Mouse (Mus musculus): ENCODE measurements at regions not wholly inside any gene's neighbourhood (a gene's known extent, or its start where the extent isn't known, plus 50 kb on each side); places are given as distances from the start of the nearest gene placed in this dataset.

DNA sequence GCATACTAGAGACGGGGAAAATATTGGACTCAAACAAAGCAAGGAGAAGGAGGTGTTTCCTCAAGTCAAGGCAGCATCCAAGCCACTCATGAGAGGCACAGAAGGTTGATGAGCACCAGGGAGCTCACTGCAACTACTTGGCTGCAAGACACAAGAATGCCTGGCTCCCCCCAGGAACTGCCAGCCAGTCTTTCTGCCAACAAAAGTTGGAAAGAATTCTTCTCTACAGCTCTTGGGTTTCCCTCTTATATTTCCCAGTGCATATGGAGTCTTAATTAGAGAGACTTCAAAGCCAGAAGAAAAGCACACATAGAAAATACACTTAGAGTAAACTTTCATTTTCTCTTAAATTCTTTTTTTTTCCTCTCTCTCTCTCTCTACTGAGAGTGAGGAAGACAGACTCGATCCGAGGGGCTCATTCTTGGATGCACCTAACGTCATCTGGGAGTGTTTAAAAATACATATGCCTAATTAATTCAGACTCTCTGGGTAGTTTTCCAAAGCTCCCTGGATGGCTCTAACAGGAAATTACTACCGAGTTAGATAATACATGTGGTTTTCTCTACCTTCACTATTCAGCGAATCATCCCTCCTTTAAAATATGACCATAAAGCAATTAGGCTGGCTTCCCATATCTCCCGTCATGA, 222.7 kb downstream of the Fam84b start:
- no peak for DNase-seq

DNA sequence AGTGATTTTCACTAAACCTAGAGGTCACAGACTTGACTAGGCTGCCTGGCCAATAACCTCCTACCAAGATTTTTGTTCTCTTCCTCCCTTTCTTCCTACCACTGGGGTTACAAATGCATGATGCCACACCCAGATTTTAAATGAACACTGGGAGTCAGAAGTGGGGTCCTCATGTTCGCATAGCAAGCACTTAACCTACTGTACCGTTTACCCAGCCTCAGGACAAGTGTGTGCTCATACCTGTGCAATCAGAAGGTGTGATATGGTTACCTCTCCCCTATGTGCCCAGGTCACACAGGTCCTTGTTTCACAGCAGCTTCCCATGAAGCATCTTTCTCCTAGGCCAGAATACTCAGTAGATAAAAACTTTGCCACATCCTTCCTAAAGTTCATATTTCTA, 234.8 kb downstream of the Fam84b start:
- no peak for DNase-seq

DNA sequence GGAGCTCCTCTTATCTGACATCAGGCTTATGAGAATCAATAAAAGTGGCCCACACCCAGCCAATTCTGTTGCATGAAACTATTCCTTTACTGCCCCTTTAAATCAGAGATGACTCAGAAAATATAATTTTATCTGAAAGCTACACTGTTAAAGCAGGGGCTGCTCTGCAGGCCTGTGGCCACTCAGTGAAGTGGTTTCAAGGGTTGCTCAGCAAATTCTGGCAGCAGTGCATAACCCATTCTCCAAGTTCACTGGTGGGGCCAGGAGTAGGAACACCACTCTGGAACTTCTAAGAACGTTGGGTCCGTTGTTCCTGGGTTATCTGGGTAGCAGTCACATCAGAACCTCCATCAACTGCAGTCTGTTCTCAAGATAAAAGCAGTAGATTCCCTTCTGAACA, 236.2 kb downstream of the Fam84b start:
- DNase-seq: no peak

DNA sequence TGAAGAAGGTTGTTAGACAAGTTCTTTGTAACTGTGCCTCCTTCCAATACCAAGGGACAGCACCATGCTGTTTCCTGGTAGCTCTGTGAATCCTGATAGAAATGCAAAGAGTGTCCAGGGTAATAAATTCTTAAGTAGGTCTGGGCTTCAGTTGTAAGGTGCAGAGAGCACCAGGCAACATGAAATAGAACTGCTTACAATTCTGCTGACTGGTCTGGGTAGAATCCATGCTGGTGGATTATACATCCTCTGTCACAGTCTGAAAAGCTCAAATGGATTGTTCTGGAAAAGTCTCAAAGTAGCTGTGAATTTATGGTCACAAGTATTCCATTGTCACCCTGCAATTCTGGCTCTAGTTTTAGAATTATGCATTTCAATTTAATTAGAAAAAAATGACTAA, 251.7 kb downstream of the Fam84b start:
- DNase-seq: no peak

DNA sequence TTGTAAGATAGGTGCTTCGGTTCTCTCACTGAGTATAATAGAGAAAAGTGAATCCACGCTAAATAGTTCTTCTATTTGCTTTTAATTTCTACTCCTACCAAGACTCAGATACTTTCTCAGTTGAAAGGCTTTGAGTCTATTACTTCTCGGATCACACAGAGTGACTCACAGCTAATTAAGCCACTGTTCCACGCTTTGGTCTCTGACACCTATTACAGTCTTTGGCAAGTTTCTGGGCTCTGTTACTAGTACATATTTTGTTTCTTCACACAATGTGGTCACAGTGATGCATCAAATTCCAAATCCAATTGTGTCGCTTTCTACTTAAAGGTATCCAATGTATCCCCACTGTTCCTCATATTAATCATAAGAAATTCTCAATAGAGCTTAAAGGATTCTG, 276.5 kb downstream of the Fam84b start:
- no peak for DNase-seq

DNA sequence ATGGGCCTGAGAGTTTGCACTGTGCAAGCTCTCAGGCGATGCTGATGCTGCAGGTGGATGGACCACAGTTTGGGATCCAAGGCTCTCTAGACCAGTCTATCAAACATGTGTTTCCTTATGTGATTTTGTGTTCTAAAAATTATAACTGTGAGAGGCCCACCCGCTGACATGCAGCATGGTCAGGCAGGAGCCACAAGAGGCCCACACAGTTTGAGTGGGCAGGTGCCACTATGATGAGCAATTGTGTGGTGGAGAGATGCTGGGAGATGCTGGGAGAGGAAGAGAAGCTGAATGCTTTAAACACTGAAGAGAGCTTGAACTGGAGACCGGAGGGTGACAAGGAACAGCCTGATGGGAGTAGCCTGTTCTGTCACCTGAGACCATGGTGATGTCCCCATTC, 287.3 kb downstream of the Fam84b start:
- no peak for DNase-seq

DNA sequence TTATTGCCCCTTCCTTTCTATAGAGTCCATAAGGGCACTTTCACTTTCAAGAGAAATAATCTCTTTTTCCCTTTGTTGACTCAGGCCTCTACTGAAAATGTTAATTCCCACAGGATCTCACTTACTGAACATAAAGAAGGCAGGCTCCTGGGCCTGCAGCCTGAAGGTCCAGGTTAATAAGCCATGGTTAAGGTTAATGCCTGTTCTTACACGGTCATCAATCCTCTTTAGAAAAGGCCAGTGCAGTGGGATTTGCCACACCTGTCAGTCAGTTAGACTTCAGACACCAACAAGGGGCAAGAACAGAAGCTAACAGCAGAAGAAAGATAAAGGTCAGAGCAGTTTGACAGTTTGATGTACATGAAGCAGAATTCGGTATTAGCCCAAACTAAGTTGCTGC, 288.6 kb downstream of the Fam84b start:
- no peak for DNase-seq

DNA sequence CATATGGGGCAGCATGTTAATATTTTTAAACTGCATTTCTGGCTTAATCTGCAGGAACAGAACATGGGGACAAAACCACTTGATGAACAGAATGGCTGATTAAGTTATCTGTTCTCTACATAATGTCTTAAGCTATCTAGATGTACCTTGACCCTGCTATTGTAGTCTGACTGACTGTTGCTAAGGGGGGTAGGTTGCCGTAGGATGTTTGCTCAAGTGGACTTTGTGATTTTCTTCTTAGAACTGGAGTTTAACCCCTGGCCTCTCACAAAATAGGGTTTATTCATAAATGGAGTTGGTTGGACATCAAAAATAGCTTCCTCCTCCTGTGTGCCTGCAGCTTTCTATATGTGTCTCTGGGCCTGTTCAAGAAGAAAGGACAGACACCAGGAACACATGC, 292.9 kb downstream of the Fam84b start:
- DNase-seq: no peak

DNA sequence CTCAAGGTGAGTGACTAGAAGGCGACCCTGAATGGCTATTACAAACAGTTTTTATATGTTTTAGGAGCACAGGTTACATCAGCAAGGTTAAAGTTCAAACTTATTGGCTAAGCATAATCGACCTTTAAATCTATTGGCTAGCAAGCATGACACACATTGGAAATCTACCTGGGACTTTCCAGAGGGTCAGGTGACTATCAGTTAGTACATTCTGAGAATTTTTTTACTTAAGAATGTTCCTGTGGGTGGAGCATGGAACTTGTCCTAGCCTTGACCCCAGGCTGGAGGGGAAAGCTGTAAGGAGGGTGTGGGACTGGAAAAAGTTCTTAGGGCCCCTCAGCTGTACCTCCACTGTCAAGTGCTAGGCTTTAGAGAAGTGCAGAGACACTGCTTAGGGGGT, 297.9 kb downstream of the Fam84b start:
- DNase-seq: no peak

DNA sequence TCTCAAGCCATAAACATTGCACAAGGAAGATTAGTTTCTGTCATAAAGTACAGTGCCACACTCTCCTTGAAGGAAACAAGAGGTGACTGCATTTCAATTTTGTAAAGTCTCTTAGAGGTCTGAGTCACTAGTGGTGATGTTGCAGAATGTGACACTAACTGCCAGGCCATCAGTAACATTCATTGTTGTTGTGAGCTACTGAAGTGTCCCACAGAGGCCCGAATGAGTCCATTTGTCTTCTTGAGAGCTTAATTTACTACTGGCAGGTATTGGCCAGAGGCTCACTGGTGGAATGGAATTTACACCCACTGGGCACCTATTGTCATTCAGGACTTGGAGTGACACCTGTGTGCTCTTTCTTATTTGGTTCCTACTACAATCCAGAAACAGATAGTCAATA, 299.0 kb downstream of the Fam84b start:
- DNase-seq: no peak

DNA sequence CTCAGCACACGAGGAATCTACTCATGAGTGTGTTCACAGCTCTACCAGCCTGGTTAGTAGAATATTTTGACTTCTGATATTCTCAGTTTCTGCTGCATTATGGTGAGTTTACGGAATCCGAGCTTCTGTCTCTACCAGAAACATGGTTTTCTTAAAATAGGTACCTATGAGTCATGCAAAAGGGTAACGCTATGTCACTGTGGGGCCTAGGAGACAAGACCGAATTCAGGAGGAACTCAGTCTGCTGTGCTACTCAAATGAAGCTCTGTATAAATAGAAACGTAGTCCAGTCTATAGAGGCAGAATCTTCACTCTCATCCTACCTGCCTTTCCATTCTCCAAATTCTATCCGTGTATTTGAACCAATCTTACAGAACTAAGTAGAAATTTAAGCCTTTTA, 305.5 kb downstream of the Fam84b start:
- DNase-seq: no peak

DNA sequence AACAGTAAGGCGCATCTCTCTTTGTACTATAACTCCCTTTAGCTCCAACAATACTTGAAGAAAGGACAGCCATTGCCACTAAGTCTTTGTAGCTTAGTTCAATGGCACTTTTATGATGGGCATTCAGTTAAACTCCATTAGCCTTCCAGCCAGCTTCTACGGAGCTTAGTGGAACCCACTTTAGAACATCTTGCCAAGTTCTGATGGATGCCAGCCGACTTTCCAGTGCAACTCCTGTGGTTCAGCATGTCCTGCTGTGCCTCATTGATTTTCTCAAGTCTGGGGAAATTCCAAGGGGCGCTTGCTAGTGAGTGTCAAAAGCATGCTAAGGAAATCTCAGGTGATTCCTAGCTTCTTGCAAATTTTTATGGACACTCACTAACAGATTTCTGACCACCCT, 316.4 kb downstream of the Fam84b start:
- DNase-seq: no peak

DNA sequence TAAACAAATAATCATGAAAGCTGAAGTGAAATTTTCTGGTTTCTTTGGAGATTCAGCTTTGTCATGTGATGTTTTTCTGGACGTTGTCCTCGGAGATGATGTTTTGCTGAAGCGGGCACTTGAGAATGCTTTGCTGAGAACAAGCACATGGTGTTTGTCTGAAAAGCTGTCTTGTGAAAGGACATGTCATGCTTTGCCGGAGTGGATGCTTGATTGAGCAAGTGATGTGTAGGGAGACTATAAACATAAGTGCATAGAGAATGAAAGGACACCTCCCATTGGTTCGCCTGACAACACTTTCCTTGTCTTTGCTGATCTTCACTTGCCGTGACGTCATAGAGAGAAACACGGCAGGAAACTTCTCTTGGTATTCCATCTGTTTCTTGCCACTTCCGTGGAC, 318.9 kb downstream of the Fam84b start:
- no peak for DNase-seq

DNA sequence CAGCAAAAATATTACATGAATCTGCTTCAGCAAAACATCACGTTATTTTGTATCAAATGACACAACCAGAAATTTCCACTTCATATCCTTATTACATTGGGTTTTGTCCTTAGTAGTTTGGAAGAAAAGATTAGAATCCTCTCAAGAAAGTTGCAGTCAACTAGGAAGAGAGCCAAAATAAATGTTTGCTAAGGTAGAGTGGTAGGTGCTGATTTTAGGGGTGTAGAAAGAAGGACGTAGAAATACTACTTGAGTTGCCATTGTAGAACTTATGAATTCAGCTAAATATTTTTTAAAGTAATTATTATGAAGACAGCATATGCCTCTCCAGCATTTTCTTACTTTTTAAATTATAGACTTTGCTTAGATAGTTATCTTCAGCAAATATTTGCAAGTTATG, 336.8 kb downstream of the Fam84b start:
- DNase-seq: no peak

DNA sequence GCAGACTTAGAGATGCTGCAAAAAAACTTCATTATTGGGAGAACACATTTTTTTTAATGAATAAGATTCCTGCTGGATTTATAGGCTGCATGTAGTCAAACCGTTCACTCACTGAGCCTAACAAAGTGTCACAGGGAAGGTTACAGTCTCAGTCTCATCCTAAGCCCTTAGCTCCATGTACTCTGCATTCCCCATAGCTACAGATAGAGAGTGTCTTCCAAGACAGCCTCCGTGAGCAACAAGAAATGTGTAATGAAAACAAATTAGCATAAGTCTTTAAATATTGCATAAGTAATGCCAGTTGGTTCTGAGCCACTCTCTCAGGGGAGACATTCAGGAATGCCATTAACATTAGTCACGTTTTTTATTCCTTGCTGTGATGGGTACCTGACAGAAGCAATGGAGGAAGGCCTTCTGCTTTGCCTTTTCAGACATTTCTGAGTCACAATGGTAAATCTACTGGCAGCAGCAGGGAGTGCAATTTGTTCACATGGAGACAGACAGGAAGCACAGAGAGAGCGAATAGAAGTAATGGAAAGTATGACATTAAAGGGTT, 376.7 kb downstream of the Fam84b start:
- no peak for DNase-seq

DNA sequence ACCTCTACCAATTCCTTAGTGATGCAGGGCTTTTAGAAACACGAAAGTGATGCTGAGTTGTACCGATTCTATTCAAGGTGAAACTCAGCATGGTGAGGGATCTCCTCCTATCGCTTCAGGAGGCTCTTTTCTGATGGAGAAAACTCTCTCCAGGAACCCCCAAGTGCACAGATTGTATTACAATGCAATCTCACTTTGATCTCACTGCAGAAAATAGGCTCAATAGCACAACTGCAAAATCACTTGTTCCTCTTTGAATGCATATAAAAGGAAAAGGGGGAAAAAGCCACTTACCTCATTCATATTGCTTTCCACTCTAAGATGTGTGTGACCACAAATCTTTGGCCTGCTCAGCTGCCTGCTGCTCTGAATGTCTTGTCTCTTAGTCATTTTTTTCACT, 378.5 kb downstream of the Fam84b start:
- DNase-seq: no peak

DNA sequence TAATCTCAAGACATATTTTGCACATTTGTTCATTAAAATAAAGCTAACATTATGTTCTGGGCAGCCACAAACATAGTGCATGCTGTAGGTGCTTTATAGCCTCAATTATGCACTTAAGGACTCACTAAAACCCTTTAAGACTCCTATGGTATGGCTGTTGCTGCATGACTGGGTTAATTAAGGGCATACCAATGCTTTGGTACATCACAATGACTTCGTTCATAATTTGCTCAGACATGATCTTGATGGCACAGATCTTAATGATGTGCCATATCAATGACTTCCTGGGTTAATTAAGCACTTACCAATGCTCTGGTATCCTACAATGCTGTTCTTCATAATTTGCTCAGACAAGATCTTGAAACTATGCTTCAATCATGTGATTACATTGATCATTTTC, 415.5 kb upstream of the 4933412E24Rik start:
- no peak for DNase-seq

DNA sequence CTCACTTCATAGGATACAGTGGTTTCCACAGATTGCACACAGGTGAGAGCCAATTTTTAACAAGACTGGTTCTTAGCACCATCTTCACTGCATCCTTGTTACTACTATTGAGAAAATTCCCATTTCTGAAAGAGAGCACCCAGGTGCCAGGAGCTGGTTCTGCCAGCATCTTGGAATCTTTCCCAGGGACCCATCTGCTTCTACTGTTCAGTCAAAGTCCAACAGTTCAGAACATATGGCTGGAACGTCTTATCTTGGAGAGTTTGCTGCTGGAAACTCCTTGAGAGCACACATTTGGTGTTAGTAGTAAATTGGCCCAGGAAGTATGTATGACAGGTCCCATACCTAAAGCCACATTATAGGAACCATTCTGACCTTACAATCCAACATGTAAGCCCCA, 402.7 kb upstream of the 4933412E24Rik start:
- DNase-seq: no peak

DNA sequence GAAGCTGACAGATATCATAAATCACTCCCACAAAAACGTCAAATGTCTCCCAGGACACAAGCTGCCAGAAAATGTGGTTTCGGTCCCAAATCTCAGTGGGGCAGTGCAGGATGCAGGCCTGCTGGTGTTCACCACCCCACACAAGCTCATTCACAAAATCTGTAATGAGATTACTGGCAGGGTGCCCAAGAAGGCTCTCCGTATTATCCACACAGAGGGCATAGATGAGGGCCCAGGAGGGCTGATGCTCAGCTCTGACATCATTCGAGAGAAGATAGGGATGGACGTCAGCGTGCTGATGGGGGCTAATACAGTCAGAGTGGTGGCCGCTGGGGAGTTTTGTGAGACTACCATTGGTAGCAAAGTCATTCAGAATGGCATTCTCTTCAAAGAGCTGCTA, 375.9 kb upstream of the 4933412E24Rik start:
- DNase-seq: no peak

DNA sequence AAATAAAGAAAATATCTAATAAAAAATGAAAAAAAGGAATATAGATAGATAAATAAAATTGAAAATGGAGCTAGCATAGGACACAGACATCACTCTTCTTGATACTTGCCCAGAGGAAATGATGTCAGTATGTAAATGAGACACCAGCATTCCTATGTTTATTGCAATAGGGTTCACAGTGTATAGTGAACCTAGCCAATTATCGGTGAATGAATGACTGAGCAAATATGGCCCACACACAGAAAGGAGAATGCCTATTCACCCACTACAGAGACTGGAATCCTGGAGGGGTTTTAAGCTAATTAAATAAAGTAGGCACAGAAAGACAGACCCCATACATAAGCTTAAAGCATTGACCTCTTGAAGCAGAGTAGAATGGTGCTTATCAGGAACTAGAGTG, 373.9 kb upstream of the 4933412E24Rik start:
- DNase-seq: no peak

DNA sequence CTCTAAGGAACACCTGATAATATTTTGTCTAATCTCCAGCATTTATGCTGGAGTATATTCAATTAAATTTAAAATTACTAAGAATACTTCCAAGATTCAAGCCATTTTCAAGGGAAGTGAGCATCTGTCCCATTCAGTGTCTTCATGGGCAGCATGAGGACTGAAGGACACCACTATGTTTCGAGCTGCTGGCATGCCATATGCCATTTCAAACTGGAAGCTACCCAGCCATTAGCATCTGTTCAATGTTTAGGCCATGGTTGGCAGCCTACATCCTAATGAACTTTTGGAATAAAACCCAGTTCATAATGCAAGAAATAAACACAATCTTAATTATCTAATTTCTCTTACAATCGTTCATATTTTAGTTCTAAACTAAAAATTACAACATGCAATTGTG, 371.5 kb upstream of the 4933412E24Rik start:
- DNase-seq: no peak

All from cerebellum, adult 8-10 months (tissue).